Mouse (Mus musculus) heart, postnatal 0 days (tissue): Measurements from ENCODE around the gene Atp5f1.

ENCODE experiments used
- CTCF ChIP-seq: IDR thresholded peaks from 2 replicates; pipeline ENCODE4 v1.5.1; 2016; ENCODE audit warnings: antibody characterized with exemption, control low read depth, low read depth
- EP300 ChIP-seq: IDR thresholded peaks from 2 replicates; pipeline ENCODE4 v1.6.1; 2016; ENCODE audit warnings: antibody characterized with exemption, low read depth

GRCm38 (mm10) chr3:105927561-105928194 is 32.2 kb downstream of the Atp5f1 start:
- TF ChIP-seq CTCF (no peak), EP300 (no peak)
